Mouse (Mus musculus) cerebellum, adult 2 months (tissue): Measurements from ENCODE around the gene Zfand6.

Experiments
- CTCF ChIP-seq: fragments of 200-500 bp; IDR thresholded peaks from 2 replicates; pipeline ENCODE4 v1.5.1; 2011; ENCODE audit warnings: low read depth, mild to moderate bottlenecking, control low read depth, low read length, moderate library complexity, borderline replicate concordance; ENCODE audit not compliant: insufficient read depth
- POLR2A ChIP-seq: fragments of 200-500 bp; IDR thresholded peaks from 2 replicates; pipeline ENCODE4 v1.6.1; 2011; ENCODE audit warnings: low read length, control low read depth, borderline replicate concordance; ENCODE audit not compliant: insufficient read depth

GRCm38 (mm10) chr7:84710287-84710958 is 20.7 kb upstream of the Zfand6 start:
- TF ChIP-seq POLR2A, result no peak
- TF ChIP-seq CTCF, result no peak
